Mouse (Mus musculus): ENCODE measurements around the gene Fam234b. TPM values are rescaled to one million over a fixed set of nuclear protein-coding genes. Genes with fewer than 3 reads are reported as not detected.

The Fam234b gene
- polyA plus RNA-seq, 1 experiment, result 14.2 TPM

- Histone ChIP-seq H3K36me3 (ENCODE audit: control insufficient read depth, insufficient read depth, low read length) (no peaks in the 10 kb centered on the region), H3K27ac (ENCODE audit: insufficient read depth, low read depth, low read length) (no peak overlapping the region), H3K27me3 (replicated peaks; ENCODE audit: control insufficient read depth, insufficient read depth, low read length) (no peaks in the 10 kb centered on the region), H3K4me3 (ENCODE audit: insufficient read depth, low read depth, low read length) (no peak overlapping the region), H3K4me1 (ENCODE audit: control insufficient read depth, insufficient read depth, low read length) (no peaks in the 10 kb centered on the region)
- 87% methylated on average over 2 of the region's 2 CpGs for WGBS
- DNase-seq, result no peak
- TF ChIP-seq CTCF (conservative IDR thresholded peaks at IDR 0.05; ENCODE audit: insufficient read depth, insufficient read length, low read depth, low read length) (no peak), POLR2A (IDR thresholded peaks at IDR 0.05; ENCODE audit: low read depth, low read length) (no peak)
These were observed 14.9 kb downstream of the Fam234b start for GRCm38 (mm10) chr6:135212666-135213065.

- no peaks in the 10 kb centered on the region for H3K4me1 ChIP-seq (ENCODE audit: control insufficient read depth, insufficient read depth, low read length)
- no peak overlapping the region for H3K27ac ChIP-seq (ENCODE audit: insufficient read depth, low read depth, low read length)
- no peaks in the 10 kb centered on the region for H3K36me3 ChIP-seq (ENCODE audit: control insufficient read depth, insufficient read depth, low read length)
- WGBS, result 46% methylated on average over 8 of the region's 8 CpGs
- peak; percentile 32 for DNase-seq
- TF ChIP-seq CTCF (conservative IDR thresholded peaks at IDR 0.05; ENCODE audit: insufficient read depth, insufficient read length, low read depth, low read length) (no peak), POLR2A (IDR thresholded peaks at IDR 0.05; ENCODE audit: low read depth, low read length) (no peak)
- H3K4me3 ChIP-seq (ENCODE audit: insufficient read depth, low read depth, low read length), result no peak overlapping the region
- H3K27me3 ChIP-seq (replicated peaks; ENCODE audit: control insufficient read depth, insufficient read depth, low read length), result no peaks in the 10 kb centered on the region
These were observed 20.6 kb downstream of the Fam234b start for GRCm38 (mm10) chr6:135218330-135218729.

GRCm38 (mm10) chr6:135219916-135220315 lies 22.1 kb downstream of the Fam234b start:
- Histone ChIP-seq H3K27me3 (replicated peaks; ENCODE audit: control insufficient read depth, insufficient read depth, low read length) (no peaks in the 10 kb centered on the region), H3K4me1 (ENCODE audit: control insufficient read depth, insufficient read depth, low read length) (no peaks in the 10 kb centered on the region), H3K36me3 (ENCODE audit: control insufficient read depth, insufficient read depth, low read length) (no peaks in the 10 kb centered on the region), H3K4me3 (ENCODE audit: insufficient read depth, low read depth, low read length) (no peak overlapping the region), H3K27ac (ENCODE audit: insufficient read depth, low read depth, low read length) (no peak overlapping the region)
- WGBS, result 67% methylated on average over 5 of the region's 5 CpGs
- TF ChIP-seq POLR2A (IDR thresholded peaks at IDR 0.05; ENCODE audit: low read depth, low read length), result no peak
- no peak for TF ChIP-seq CTCF (conservative IDR thresholded peaks at IDR 0.05; ENCODE audit: insufficient read depth, insufficient read length, low read depth, low read length)
- no peak for DNase-seq

- no peaks in the 10 kb centered on the region for H3K36me3 ChIP-seq (ENCODE audit: control insufficient read depth, insufficient read depth, low read length)
- H3K27me3 ChIP-seq (replicated peaks; ENCODE audit: control insufficient read depth, insufficient read depth, low read length), result no peaks in the 10 kb centered on the region
- peak; percentile 12 for DNase-seq
- H3K4me3 ChIP-seq (ENCODE audit: insufficient read depth, low read depth, low read length), result no peak overlapping the region
- TF ChIP-seq CTCF (conservative IDR thresholded peaks at IDR 0.05; ENCODE audit: insufficient read depth, insufficient read length, low read depth, low read length) (no peak), POLR2A (IDR thresholded peaks at IDR 0.05; ENCODE audit: low read depth, low read length) (no peak)
- no peak overlapping the region for H3K27ac ChIP-seq (ENCODE audit: insufficient read depth, low read depth, low read length)
- 67% methylated on average over 6 of the region's 6 CpGs for WGBS
- no peaks in the 10 kb centered on the region for H3K4me1 ChIP-seq (ENCODE audit: control insufficient read depth, insufficient read depth, low read length)
These were observed 26.1 kb downstream of the Fam234b start for GRCm38 (mm10) chr6:135223786-135224416.

GRCm38 (mm10) chr6:135228465-135228941 lies 30.7 kb downstream of the Fam234b start:
- DNase-seq, result no peak
- Histone ChIP-seq H3K36me3 (ENCODE audit: control insufficient read depth, insufficient read depth, low read length) (no peaks in the 10 kb centered on the region), H3K27ac (ENCODE audit: insufficient read depth, low read depth, low read length) (no peak overlapping the region), H3K4me1 (ENCODE audit: control insufficient read depth, insufficient read depth, low read length) (no peaks in the 10 kb centered on the region), H3K27me3 (replicated peaks; ENCODE audit: control insufficient read depth, insufficient read depth, low read length) (no peaks in the 10 kb centered on the region), H3K4me3 (ENCODE audit: insufficient read depth, low read depth, low read length) (no peak overlapping the region)
- TF ChIP-seq CTCF (conservative IDR thresholded peaks at IDR 0.05; ENCODE audit: insufficient read depth, insufficient read length, low read depth, low read length), result no peak
- no peak for TF ChIP-seq POLR2A (IDR thresholded peaks at IDR 0.05; ENCODE audit: low read depth, low read length)
- 58% methylated on average over 10 of the region's 10 CpGs for WGBS

GRCm38 (mm10) chr6:135230586-135230985 lies 32.8 kb downstream of the Fam234b start:
- Histone ChIP-seq H3K4me1 (ENCODE audit: control insufficient read depth, insufficient read depth, low read length) (no peaks in the 10 kb centered on the region), H3K27ac (ENCODE audit: insufficient read depth, low read depth, low read length) (no peak overlapping the region), H3K36me3 (ENCODE audit: control insufficient read depth, insufficient read depth, low read length) (no peaks in the 10 kb centered on the region), H3K27me3 (replicated peaks; ENCODE audit: control insufficient read depth, insufficient read depth, low read length) (no peaks in the 10 kb centered on the region), H3K4me3 (ENCODE audit: insufficient read depth, low read depth, low read length) (no peak overlapping the region)
- DNase-seq, result no peak
- no peak for TF ChIP-seq POLR2A (IDR thresholded peaks at IDR 0.05; ENCODE audit: low read depth, low read length)
- TF ChIP-seq CTCF (conservative IDR thresholded peaks at IDR 0.05; ENCODE audit: insufficient read depth, insufficient read length, low read depth, low read length), result no peak
- WGBS, result 91% methylated on average over 6 of the region's 6 CpGs

- Histone ChIP-seq H3K4me1 (ENCODE audit: control insufficient read depth, insufficient read depth, low read length) (no peaks in the 10 kb centered on the region), H3K27ac (ENCODE audit: insufficient read depth, low read depth, low read length) (no peak overlapping the region), H3K4me3 (ENCODE audit: insufficient read depth, low read depth, low read length) (no peak overlapping the region), H3K36me3 (ENCODE audit: control insufficient read depth, insufficient read depth, low read length) (no peaks in the 10 kb centered on the region), H3K27me3 (replicated peaks; ENCODE audit: control insufficient read depth, insufficient read depth, low read length) (no peaks in the 10 kb centered on the region)
- no peak for DNase-seq
- TF ChIP-seq CTCF (conservative IDR thresholded peaks at IDR 0.05; ENCODE audit: insufficient read depth, insufficient read length, low read depth, low read length), result no peak
- TF ChIP-seq POLR2A (IDR thresholded peaks at IDR 0.05; ENCODE audit: low read depth, low read length), result no peak
- WGBS, result 79% methylated on average over 12 of the region's 12 CpGs
These were observed 34.8 kb downstream of the Fam234b start for GRCm38 (mm10) chr6:135232443-135233182.
